Mouse (Mus musculus): ENCODE measurements around the gene Hist1h3e. TPM values are rescaled to one million over a fixed set of nuclear protein-coding genes. Genes with fewer than 3 reads are reported as not detected.
A peak's percentile ranks its signal among the peaks of the same experiment; 100 is the strongest.
"Not testable (repeated sequence)": the region's sequence is repeated elsewhere in the genome, so short reads cannot be mapped to it uniquely, and the experiment has no call there.

Gene Hist1h3e
- polyA plus RNA-seq, 1 experiment = 36.8 TPM

- H3K4me1 ChIP-seq (ENCODE audit: control insufficient read depth, insufficient read depth, insufficient read length); H3K36me3 ChIP-seq (ENCODE audit: control insufficient read depth, insufficient read depth, low read length); H3K27me3 ChIP-seq (ENCODE audit: control insufficient read depth, insufficient read depth, low read length): not testable (repeated sequence)
- Histone ChIP-seq H3K27ac (ENCODE audit: insufficient read depth, low read length) (peak within 1 kb of the TSS; percentile 84), H3K4me3 (ENCODE audit: extremely low read depth, insufficient read depth, insufficient read length) (peak within 1 kb of the TSS; percentile 49)
- under 1% methylated on average over 47 of the region's 47 CpGs for WGBS
- peak; percentile 61 to 74 for DNase-seq (ENCODE audit: low read depth in 1 of 2, low spot score in 2 of 2)
- TF ChIP-seq CTCF (IDR thresholded peaks at IDR 0.05; ENCODE audit: extremely low read depth, insufficient read depth, insufficient read length, insufficient replicate concordance) = 0 out of 2 replicates have a peak, but pooled peaks have one; percentile 5
- peak; percentile 54 for TF ChIP-seq POLR2A (IDR thresholded peaks at IDR 0.05; ENCODE audit: low read depth, low read length)
Observed at GRCm38 (mm10) chr13:23551146-23551834, 10.9 kb downstream of the Hist1h3e start, which contains the start of gene Hist1h4f. TSS of gene Hist1h4f (minus strand) at chr13:23551648.

- peak overlapping the region; percentile 49; the same call in 1 of the 2 replicates for H3K4me3 ChIP-seq (ENCODE audit: extremely low read depth, insufficient read depth, insufficient read length)
- no peaks in the 10 kb centered on the region for H3K36me3 ChIP-seq (ENCODE audit: control insufficient read depth, insufficient read depth, low read length)
- no peaks in the 10 kb centered on the region for H3K27me3 ChIP-seq (ENCODE audit: control insufficient read depth, insufficient read depth, low read length)
- DNase-seq (ENCODE audit: low read depth in 1 of 2, low spot score in 2 of 2) = no peak
- H3K4me1 ChIP-seq (ENCODE audit: control insufficient read depth, insufficient read depth, insufficient read length) = peaks cover 4% of the 10 kb centered on the region
- peak overlapping the region; percentile 22; the same call in 1 of the 2 replicates for H3K27ac ChIP-seq (ENCODE audit: insufficient read depth, low read length)
- no peak for TF ChIP-seq CTCF (IDR thresholded peaks at IDR 0.05; ENCODE audit: extremely low read depth, insufficient read depth, insufficient read length, insufficient replicate concordance)
- TF ChIP-seq POLR2A (IDR thresholded peaks at IDR 0.05; ENCODE audit: low read depth, low read length) = no peak
- WGBS = 9% methylated on average over 3 of the region's 3 CpGs
Observed at GRCm38 (mm10) chr13:23550761-23551145, 11.4 kb downstream of the Hist1h3e start.

GRCm38 (mm10) chr13:23546694-23547093, 15.5 kb downstream of the Hist1h3e start:
- TF ChIP-seq CTCF (IDR thresholded peaks at IDR 0.05; ENCODE audit: extremely low read depth, insufficient read depth, insufficient read length, insufficient replicate concordance) = no peak
- no peak for TF ChIP-seq POLR2A (IDR thresholded peaks at IDR 0.05; ENCODE audit: low read depth, low read length)
- DNase-seq (ENCODE audit: low read depth in 1 of 2, low spot score in 2 of 2) = no peak
- Histone ChIP-seq H3K36me3 (ENCODE audit: control insufficient read depth, insufficient read depth, low read length) (no peaks in the 10 kb centered on the region), H3K27ac (ENCODE audit: insufficient read depth, low read length) (no peak overlapping the region), H3K4me1 (ENCODE audit: control insufficient read depth, insufficient read depth, insufficient read length) (peaks cover 4% of the 10 kb centered on the region), H3K4me3 (ENCODE audit: extremely low read depth, insufficient read depth, insufficient read length) (no peak overlapping the region), H3K27me3 (ENCODE audit: control insufficient read depth, insufficient read depth, low read length) (no peaks in the 10 kb centered on the region)
- 89% methylated on average over 5 of the region's 5 CpGs for WGBS

- peak overlapping the region; percentile 52 for H3K4me3 ChIP-seq (ENCODE audit: extremely low read depth, insufficient read depth, insufficient read length)
- DNase-seq (ENCODE audit: low read depth in 1 of 2, low spot score in 2 of 2); H3K27me3 ChIP-seq (ENCODE audit: control insufficient read depth, insufficient read depth, low read length); H3K4me1 ChIP-seq (ENCODE audit: control insufficient read depth, insufficient read depth, insufficient read length); H3K36me3 ChIP-seq (ENCODE audit: control insufficient read depth, insufficient read depth, low read length): not testable (repeated sequence)
- 0% methylated on average over 12 of the region's 14 CpGs for WGBS
- peak overlapping the region; percentile 88 for H3K27ac ChIP-seq (ENCODE audit: insufficient read depth, low read length)
Observed at GRCm38 (mm10) chr13:23544787-23545120, 17.4 kb downstream of the Hist1h3e start.

- Histone ChIP-seq H3K27me3 (ENCODE audit: control insufficient read depth, insufficient read depth, low read length) (no peaks in the 10 kb centered on the region), H3K4me1 (ENCODE audit: control insufficient read depth, insufficient read depth, insufficient read length) (no peaks in the 10 kb centered on the region), H3K27ac (ENCODE audit: insufficient read depth, low read length) (peak within 1 kb of the TSS; percentile 96), H3K4me3 (ENCODE audit: extremely low read depth, insufficient read depth, insufficient read length) (peak within 1 kb of the TSS; percentile 68), H3K36me3 (ENCODE audit: control insufficient read depth, insufficient read depth, low read length) (no peaks in the 10 kb centered on the region)
- DNase-seq (ENCODE audit: low read depth in 1 of 2, low spot score in 2 of 2) = peak; percentile 46 to 95
- under 1% methylated on average over 25 of the region's 45 CpGs for WGBS
- TF ChIP-seq POLR2A (IDR thresholded peaks at IDR 0.05; ENCODE audit: low read depth, low read length) (peak; percentile 96), CTCF (IDR thresholded peaks at IDR 0.05; ENCODE audit: extremely low read depth, insufficient read depth, insufficient read length, insufficient replicate concordance) (no peak)
Observed at GRCm38 (mm10) chr13:23543965-23544786, 18.0 kb downstream of the Hist1h3e start, which contains the start of gene Hist1h3f. TSS of gene Hist1h3f (plus strand) at chr13:23544052.

- WGBS = under 1% methylated on average over 33 of the region's 42 CpGs
- TF ChIP-seq POLR2A (IDR thresholded peaks at IDR 0.05; ENCODE audit: low read depth, low read length) = peak; percentile 72
- H3K36me3 ChIP-seq (ENCODE audit: control insufficient read depth, insufficient read depth, low read length); H3K4me1 ChIP-seq (ENCODE audit: control insufficient read depth, insufficient read depth, insufficient read length); H3K27me3 ChIP-seq (ENCODE audit: control insufficient read depth, insufficient read depth, low read length): not testable (repeated sequence)
- peak within 1 kb of the TSS; percentile 68 for H3K4me3 ChIP-seq (ENCODE audit: extremely low read depth, insufficient read depth, insufficient read length)
- H3K27ac ChIP-seq (ENCODE audit: insufficient read depth, low read length) = peak within 1 kb of the TSS; percentile 96
- DNase-seq (ENCODE audit: low read depth in 1 of 2, low spot score in 2 of 2) = peak; percentile 61 to 93
Observed at GRCm38 (mm10) chr13:23542999-23543607, 19.1 kb downstream of the Hist1h3e start, which contains the start of gene Hist1h2bh. TSS of gene Hist1h2bh (minus strand) at chr13:23543392.

GRCm38 (mm10) chr13:23542225-23542980, 19.8 kb downstream of the Hist1h3e start:
- peak overlapping the region; percentile 96 for H3K27ac ChIP-seq (ENCODE audit: insufficient read depth, low read length)
- WGBS = 24% methylated on average over 3 of the region's 3 CpGs
- not testable (repeated sequence) for DNase-seq (ENCODE audit: low read depth in 1 of 2, low spot score in 2 of 2)

More at GRCm38 (mm10) chr13:23542225-23542980, 19.8 kb downstream of the Hist1h3e start:
- peak overlapping the region; percentile 68 for H3K4me3 ChIP-seq (ENCODE audit: extremely low read depth, insufficient read depth, insufficient read length)
- not testable (repeated sequence) for H3K4me1 ChIP-seq (ENCODE audit: control insufficient read depth, insufficient read depth, insufficient read length); H3K27me3 ChIP-seq (ENCODE audit: control insufficient read depth, insufficient read depth, low read length); H3K36me3 ChIP-seq (ENCODE audit: control insufficient read depth, insufficient read depth, low read length)

All from spleen, adult 2 months (tissue).